Mouse (Mus musculus): ENCODE data around the gene Gm2012. TPM values are rescaled to one million over a fixed set of nuclear protein-coding genes. Genes with fewer than 3 reads are reported as not detected.
"Not testable (repeated sequence)": the region's sequence is repeated elsewhere in the genome, so short reads cannot be mapped to it uniquely, and the experiment has no call there.

The Gm2012 gene
- total RNA-seq (2014; fragmentation: Nextera tagmentation) = not detected in 2 replicates
- total RNA-seq (2017) = not detected in 2 replicates

DNA sequence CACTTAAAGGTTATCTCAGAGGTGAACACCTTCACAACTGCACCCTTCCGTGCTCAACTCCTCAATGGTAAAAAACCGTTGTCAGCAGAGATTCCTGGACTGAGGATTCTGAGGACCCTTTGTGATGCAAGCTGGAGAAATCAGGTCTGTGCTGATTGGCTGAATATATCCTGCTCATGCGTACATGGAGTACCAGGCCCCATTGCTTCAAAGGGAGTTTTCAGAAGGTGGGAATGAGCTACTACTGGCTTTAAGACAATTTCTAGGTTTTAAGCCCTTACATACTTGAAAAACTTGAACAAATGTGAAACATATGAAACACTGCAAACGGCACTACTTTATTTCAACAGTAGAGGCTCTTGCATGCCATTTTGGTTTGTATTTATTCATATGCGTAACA is at the start of gene Gm2012:
TSS of gene Gm2012 (minus strand) at position 101 of the 400 bp plus-strand sequence.
- not testable (repeated sequence) for ATAC-seq (replicated peaks; ENCODE audit: low FRiP score, low TSS enrichment, poor library complexity, severe bottlenecking)

DNA sequence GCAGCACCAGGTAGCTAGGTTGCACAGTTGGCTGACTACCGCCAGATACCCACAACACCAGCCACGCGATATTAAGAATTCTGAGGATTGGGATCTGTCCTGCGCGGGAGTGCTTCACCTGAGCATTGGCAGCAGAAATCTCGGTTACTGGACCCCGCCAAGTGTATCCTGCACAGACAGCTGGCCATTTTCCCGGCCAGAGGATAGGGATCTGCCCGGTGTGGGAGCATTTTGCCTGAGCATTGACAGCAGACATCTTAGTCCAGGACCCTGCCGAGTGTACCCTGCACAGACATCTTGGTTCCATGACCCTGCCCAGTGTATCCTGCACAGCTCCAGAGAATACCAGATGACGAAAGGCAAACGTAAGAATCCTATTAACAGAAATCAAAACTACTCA is 72.0 kb downstream of the Gm2012 start:
- not testable (repeated sequence) for ATAC-seq (replicated peaks; ENCODE audit: low FRiP score, low TSS enrichment, poor library complexity, severe bottlenecking)

Other genes starting within 250 kb of the Gm2012 start
- gene Gm5168, start 180.3 kb downstream of the Gm2012 start, total RNA-seq (2014; fragmentation: Nextera tagmentation) = not detected in 2 replicates
- gene Gm5168, start 180.3 kb downstream of the Gm2012 start, total RNA-seq (2017) = not detected in 2 replicates
- gene Gm2030, start 78.7 kb upstream of the Gm2012 start, total RNA-seq (2014; fragmentation: Nextera tagmentation) = not detected in 2 replicates
- not detected in 2 replicates for gene Gm2030, start 78.7 kb upstream of the Gm2012 start, total RNA-seq (2017)

Measured in megakaryocyte-erythroid progenitor cell, adult 5-6 weeks (primary cell).